Mouse (Mus musculus): ENCODE results near the gene Dnajc4.

Gene Dnajc4

DNA sequence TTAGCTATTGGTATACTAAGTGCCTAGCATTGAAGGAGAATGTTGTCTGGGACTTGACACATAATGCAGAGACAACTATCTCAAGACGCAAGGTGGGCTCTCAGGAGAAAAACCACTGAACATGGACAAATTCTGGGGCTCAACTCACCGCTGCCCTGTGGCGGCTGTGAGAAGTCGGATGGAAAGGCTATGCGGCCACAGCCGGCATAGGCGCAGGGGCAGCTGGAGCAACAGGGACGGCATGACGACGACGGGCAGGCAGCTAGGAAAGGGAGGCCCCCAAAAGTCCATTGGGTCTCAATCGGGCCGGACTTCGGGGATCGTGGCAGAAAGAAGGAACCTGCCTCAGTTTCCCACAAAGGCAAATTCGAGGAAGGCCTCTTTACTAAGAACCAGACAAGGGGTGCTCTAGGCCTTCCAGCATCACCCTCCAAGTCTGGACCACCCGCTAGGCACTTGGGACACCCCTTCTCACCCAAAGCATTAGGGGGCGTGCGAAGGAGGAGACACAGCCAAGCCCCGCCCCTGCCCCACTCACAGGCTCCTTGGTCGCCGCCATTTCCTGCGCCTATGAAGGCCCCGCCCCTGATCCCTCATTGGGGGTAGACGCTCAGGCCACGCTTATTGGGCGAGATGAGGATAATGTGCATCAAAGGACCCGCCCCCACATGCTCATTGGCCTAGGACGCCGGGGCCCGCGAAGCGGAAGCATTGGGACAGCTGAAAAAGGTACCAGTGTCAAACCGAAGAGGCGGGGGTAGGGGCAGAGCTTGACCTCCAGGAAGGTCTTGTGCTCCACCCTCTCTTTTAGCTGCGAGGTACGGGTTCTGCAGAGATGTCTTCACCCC, at the start of gene Dnajc4:
Gene Dnajc4 (minus strand): TSS at position 562 of the 848 bp plus-strand sequence.
- DNase-seq (ENCODE audit: low read depth in 2 of 2, low spot score in 2 of 2) = peak; percentile 91 to 94

DNA sequence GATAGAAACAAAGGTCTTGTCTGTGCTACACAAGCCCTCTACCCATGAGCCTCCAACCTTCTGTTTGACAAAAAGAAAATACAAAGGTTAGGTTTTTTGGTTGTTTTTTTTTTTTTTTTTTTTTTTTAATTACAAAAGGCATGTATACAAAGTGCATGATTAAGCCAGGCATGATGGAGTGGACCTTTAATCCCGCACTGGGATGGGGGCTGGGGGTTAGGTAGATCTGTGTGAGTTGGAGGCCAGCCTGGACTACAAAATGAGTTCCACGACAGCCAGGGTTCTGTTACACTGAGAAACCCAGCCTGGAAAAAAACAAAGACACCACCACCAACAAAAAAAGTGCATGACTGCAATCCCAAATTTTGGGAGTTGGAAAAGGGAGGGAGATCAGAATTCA, 48.8 kb upstream of the Dnajc4 start:
- no peak for DNase-seq (ENCODE audit: low read depth in 2 of 2, low spot score in 2 of 2)

GRCm38 (mm10) chr19:7040637-7041130, 48.3 kb upstream of the Dnajc4 start:
- peak in 1 of 2 experiments; percentile 38 for DNase-seq (ENCODE audit: low read depth in 2 of 2, low spot score in 2 of 2)

- DNase-seq (ENCODE audit: low read depth in 2 of 2, low spot score in 2 of 2) = peak; percentile 96 to 98
These were observed 47.7 kb upstream of the Dnajc4 start, which contains the start of gene Stip1 for GRCm38 (mm10) chr19:7039841-7040636. Gene Stip1, minus strand, starts transcription at chr19:7039967.

- peak; percentile 36 to 55 for DNase-seq (ENCODE audit: low read depth in 2 of 2, low spot score in 2 of 2)
These were observed 46.8 kb upstream of the Dnajc4 start for GRCm38 (mm10) chr19:7039088-7039720.

DNA sequence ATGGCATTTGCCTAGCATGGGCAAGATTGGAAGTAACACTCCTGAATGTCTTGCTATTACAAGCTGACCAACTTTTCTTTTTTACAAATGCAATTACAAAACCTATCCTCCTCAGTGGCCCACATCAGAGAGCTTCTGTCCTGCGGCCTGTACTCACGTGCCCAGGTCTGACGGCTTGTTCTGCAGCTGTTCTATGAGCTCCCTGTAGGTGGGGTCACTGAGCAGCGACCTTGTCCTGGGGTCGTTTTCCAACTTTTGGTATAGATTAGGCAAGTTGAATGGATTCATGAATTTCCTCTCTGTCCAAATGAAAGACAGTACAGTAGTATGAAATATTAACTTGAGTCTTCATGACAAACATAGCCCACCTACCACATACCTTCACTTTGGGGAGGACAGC, 41.6 kb upstream of the Dnajc4 start:
- no peak for DNase-seq (ENCODE audit: low read depth in 2 of 2, low spot score in 2 of 2)

DNA sequence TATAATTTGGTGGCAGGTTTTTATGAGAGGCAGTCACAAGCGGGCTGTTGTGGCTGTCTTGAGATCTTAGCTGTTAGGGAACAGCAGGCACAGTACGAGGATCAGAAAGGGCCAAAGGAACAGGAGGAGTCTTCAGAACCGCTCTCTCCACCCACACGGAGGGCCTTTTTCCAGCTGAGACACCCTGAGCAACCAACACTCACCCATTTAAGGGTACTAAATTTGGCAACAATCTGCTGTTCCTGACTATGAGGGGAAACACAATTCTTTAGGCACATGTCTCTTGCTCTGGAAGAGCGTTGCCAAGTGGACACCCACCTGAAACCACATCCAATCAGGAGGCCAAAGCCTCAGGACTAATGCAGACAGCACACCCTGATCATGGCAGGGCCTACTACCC, 37.2 kb upstream of the Dnajc4 start:
- no peak for DNase-seq (ENCODE audit: low read depth in 2 of 2, low spot score in 2 of 2)

DNA sequence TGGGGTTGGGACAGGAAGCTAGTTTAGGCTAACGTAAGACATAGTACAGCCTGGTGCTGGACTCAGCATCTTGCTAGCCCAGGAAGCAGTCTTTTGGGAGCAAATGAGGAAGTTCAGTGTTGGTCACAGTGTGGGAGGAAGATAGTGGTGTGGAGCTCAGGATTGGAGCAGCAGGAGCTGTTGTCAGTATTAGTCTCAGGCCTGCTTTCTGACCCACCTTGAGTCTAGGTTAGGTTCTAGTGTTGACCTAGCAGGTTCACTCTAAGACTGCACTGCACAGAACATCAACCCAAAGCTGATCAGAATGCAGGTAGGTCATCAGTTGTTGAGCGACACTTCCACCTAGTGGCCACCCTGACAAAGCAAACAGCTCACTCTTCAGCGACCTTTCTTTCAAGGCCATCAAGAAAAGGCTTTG, 27.9 kb upstream of the Dnajc4 start:
- peak; percentile 66 to 70 for DNase-seq (ENCODE audit: low read depth in 2 of 2, low spot score in 2 of 2)

- peak; percentile 68 to 78 for DNase-seq (ENCODE audit: low read depth in 2 of 2, low spot score in 2 of 2)
These were observed 26.8 kb upstream of the Dnajc4 start, which contains the start of gene Fermt3 for GRCm38 (mm10) chr19:7019191-7019590. Gene Fermt3, minus strand, starts transcription at chr19:7019469.

- DNase-seq (ENCODE audit: low read depth in 2 of 2, low spot score in 2 of 2) = no peak
These were observed 26.2 kb upstream of the Dnajc4 start for GRCm38 (mm10) chr19:7018546-7018945.

- peak in 1 of 2 experiments; percentile 52 for DNase-seq (ENCODE audit: low read depth in 2 of 2, low spot score in 2 of 2)
These were observed 25.4 kb upstream of the Dnajc4 start for GRCm38 (mm10) chr19:7017541-7018457.

- DNase-seq (ENCODE audit: low read depth in 2 of 2, low spot score in 2 of 2) = no peak
These were observed 22.2 kb upstream of the Dnajc4 start for GRCm38 (mm10) chr19:7014481-7015135.

DNA sequence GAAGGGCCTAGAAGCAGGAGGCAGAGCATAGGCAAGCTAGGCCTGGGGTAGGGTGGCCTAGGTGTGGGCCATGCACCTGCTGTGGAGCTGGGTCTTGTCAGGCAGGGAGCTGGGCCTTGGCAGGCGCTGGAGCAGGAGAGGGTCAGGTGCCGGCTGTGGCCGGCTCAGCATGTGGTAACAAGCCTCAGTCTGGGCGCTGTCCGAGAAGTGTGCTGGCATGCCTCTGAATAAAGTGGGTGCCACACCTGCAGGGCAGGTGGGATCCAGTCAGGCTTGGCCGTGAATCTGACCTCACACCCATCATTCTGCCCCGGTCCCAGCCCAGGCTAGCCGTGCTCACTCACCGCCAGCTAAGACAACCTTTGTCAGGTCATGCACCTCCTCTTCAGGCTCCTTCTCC, 21.6 kb upstream of the Dnajc4 start:
- no peak for DNase-seq (ENCODE audit: low read depth in 2 of 2, low spot score in 2 of 2)

GRCm38 (mm10) chr19:7012426-7012825, 20.1 kb upstream of the Dnajc4 start:
- no peak for DNase-seq (ENCODE audit: low read depth in 2 of 2, low spot score in 2 of 2)

DNA sequence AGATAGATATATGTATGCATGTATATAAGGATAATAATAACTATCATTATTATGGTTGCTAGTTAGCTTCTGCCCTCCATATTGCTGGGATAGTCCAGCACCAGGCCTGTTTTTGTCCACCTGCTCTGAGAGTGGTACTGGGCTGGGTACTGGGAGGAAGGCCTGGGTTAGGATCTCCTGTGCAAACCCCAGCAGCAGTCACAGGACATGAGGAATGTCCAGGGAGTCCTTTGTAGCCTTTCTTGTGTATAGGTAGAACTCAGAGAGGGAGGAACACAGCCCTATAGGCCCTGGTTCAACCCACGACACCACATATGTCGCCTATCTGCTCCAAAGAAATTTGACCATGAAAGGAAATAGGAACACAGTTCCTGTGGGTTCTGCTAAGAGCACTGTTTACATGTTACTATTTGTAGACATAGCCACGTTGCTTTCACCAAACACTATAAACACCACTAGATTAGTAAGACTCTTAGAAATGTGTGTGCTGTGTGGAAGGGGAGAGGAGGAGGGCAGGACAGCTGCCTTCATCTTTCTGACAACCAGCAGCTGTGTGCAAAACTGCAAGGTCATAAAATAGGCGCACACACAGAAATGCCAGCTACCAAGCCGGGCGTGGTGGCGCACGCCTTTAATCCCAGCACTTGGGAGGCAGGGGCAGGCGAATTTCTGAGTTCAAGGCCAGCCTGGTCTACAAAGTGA, 14.7 kb upstream of the Dnajc4 start:
- DNase-seq (ENCODE audit: low read depth in 2 of 2, low spot score in 2 of 2) = no peak

- DNase-seq (ENCODE audit: low read depth in 2 of 2, low spot score in 2 of 2) = no peak
These were observed 7.1 kb upstream of the Dnajc4 start for GRCm38 (mm10) chr19:6999360-7000063.

GRCm38 (mm10) chr19:6997721-6998290, 5.4 kb upstream of the Dnajc4 start:
- DNase-seq (ENCODE audit: low read depth in 2 of 2, low spot score in 2 of 2) = no peak

DNA sequence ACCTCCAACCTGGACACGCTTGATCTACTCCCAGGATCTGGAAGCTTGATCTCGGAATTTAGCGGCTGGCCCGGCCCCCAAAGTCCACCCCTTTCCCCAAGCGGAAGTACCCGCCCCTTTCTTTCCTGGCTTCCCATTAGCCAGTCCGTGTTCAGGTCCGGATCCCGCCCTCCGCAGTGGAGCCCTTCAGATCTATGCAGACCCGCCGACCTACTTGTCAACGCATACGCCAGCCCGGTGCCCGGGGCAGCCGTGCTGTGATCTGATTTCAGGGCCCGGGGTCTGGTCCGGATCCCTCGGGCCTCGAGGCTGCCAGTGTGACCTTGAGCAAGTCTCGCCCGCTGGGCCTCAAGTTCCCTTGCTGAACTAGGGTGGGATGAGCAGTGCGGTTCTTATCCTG, 3.6 kb upstream of the Dnajc4 start, which contains the start of the genes Nudt22 and Trpt1:
Gene Nudt22 (minus strand): TSS at position 112 of the 400 bp plus-strand sequence.
Gene Trpt1 (plus strand): TSS at position 126 of the 400 bp plus-strand sequence.
- peak in 1 of 2 experiments; percentile 51 for DNase-seq (ENCODE audit: low read depth in 2 of 2, low spot score in 2 of 2)

Measured in CD8-positive naive resting alpha-beta T cell, adult 2 months (primary cell).